Mouse (Mus musculus) brain, embryonic 14.5 days (tissue): ENCODE data around the gene Ccdc12. TPM values are rescaled to one million over a fixed set of nuclear protein-coding genes. Genes with fewer than 3 reads are reported as not detected.
A peak's percentile ranks its signal among the peaks of the same experiment; 100 is the strongest.

Experiments used
- DNase-seq: peaks from one replicate; pipeline ENCODE4 v3.0.0-alpha.2; 2011; ENCODE audit warnings: low read depth
- CTCF ChIP-seq: fragments of 200-500 bp; IDR thresholded peaks from 2 replicates; pipeline ENCODE4 v1.5.1; 2012; ENCODE audit warnings: inconsistent platforms, mild to moderate bottlenecking, moderate library complexity, borderline replicate concordance; ENCODE audit not compliant: insufficient read depth, insufficient read length; ENCODE audit errors: extremely low read depth
- POLR2A ChIP-seq: fragments of 200-500 bp; IDR thresholded peaks from 2 replicates; pipeline ENCODE4 v1.6.1; 2012; ENCODE audit warnings: mild to moderate bottlenecking, inconsistent platforms, borderline replicate concordance; ENCODE audit not compliant: poor library complexity, insufficient read depth, insufficient read length, severe bottlenecking; ENCODE audit errors: extremely low read depth
- polyA plus RNA-seq: library from polyadenylated mRNA; depleted of rRNA; stranded (reverse); fragments of >200 nt; gene quantifications from 2 replicates; pipeline ENCODE4 v1.2.3, GENCODE M21; 2012

The Ccdc12 gene
- polyA plus RNA-seq, 1 experiment = 76.0 TPM

DNA sequence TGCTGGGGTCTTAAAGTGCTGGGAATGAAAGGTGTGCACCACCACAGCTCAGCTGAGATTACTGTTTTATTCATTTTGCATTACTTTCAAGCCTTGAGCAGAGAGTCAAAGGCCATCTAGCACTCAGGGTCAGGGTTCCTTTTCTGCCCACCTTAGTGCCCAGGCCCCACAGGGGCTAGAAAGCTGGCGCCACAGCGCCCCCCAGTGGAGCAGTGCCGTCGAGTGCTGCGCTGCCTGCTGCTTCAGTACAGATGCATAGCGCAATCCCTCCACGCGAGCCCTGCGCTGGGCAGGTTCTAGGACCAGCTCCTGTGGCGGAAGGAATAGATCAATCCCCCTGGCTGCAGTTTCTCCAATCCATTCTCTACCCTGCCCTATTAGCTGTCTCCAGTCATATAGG is 25.1 kb upstream of the Ccdc12 start:
- no peak for TF ChIP-seq POLR2A
- TF ChIP-seq CTCF = peak; percentile 81
- DNase-seq = peak; percentile 69

DNA sequence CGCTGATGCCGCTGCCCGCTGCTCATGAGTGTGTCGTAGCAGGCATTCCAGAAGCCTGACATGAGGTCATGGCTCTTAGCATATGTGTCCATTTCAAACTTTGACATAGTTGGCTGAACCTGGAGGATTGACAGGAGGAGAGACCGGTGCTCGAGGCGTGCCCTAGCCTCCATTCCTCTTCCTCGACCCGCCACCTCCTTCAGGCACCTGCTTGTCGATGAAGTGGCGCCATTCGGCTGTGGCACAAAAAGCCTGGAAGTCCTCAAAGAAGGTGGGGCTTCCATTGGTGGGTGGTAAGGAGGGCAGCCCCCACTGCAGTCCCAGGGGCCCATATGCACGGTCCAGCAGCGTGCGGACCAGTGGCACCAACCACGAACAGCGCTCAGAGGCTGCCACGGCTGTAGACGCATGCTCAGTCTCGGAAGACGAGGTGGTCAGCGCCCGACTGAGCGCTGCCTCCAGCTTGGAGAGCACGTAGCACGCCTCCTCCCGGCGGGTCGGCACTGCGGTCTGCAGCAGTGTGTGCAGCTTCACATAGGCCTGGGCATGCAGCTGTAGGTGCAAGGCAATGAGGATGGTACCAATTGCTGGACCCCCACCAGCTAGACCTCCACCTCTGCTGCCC is 24.5 kb upstream of the Ccdc12 start:
- TF ChIP-seq POLR2A = no peak
- peak; percentile 18; the same call in 1 of the 2 replicates for TF ChIP-seq CTCF
- DNase-seq = peak; percentile 64

DNA sequence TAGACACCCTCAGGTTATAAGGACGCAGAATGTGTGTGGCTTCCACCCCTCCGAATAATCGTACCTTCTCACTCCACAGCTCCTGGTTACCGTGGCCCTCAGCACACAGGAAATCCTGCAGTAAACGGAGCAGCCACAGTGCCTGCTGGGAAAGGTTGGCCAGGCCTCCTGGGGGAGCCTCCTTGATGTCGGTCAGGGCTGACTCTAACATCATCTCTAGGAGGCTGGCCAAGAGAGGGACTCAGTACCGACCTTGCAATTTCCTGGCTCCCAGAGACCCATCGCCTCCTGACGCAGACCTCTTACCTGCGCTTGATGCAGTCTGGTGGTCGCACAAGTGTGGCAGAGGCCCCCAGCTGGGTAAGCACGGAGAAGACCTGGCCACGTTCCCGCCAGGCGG is 23.6 kb upstream of the Ccdc12 start:
- TF ChIP-seq CTCF = no peak
- no peak for TF ChIP-seq POLR2A
- DNase-seq = no peak

DNA sequence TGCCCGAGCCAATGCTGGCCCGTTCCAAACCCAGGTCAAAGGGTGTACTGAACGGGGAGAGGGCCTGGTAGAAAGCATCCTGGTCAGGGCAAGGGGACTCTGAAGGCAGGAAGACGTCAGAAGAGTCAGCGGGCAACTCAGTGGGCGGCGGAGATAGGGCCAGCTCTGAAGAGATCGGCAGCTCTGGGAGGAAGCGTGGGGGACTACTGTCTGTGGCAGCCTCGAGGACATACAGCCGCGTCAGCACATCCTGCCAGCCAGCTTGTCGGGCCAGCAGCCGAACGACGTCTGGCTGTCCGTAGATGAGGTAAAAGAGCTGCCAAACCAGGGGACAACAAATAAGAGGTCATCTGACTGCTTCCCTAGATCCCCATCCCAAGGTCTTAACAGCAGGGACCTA is 22.4 kb upstream of the Ccdc12 start:
- TF ChIP-seq CTCF (no peak), POLR2A (no peak)
- DNase-seq = no peak

DNA sequence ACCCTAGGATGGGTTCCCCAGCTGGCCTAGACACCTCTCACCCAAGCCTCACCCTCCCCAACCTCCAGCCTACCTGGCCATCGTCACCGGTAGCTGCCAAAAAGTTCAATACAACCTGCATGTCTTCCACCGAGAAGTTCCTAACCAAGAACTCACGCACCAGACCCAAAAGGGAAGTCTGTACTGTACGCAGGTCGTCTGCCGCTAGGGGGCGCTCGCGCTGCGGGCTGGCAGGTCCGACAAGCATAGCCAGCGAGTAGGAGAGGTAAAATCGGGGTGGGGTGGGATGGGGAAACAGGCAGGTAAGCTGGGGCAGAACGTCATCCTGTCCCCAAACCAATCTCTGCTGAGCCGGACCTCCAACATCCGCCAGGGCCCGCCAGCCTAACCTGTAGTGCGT is 21.1 kb upstream of the Ccdc12 start:
- TF ChIP-seq POLR2A (no peak), CTCF (peak; percentile 99)
- peak; percentile 85 for DNase-seq

DNA sequence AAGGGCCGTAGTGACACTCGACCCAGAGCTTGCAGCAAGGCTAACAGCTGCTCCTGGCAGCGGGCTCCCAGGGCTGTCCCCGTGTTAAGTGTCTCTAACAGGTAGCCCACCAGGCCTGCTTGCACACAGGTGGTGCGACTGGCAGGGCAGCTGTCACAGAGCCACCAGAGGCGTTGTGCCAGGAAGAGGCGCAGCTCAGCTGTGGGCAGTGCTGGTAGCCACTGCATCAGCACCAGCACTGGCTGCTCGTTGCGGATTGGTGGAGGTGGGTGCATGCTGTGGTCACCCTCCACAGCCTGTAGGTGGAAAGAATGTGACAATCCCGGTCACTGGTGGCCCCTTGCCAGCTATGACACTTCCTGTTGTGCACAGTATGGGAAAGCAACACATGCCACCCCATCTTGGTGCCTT is 17.7 kb upstream of the Ccdc12 start:
- DNase-seq = no peak
- TF ChIP-seq POLR2A (no peak), CTCF (no peak)

DNA sequence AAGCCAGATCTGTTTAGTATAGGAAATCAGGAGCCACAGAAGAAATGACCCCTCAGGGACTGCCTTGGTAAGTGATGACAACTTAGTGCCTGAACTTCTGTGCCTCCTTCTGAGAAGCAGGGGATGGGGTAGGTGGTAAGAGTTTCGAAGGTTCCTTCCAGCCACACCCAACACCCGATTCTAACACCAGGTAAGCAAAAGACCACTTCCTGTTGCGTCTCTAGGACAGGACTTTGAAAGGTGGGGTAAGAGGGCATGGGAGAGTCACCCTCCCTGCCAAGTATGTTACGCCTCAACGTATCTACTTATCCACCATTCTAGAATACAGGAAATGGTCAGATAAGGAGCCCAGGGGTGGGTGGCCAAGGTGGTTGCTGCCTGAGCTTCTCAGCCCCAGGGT is 15.3 kb upstream of the Ccdc12 start:
- TF ChIP-seq POLR2A (no peak), CTCF (no peak)
- no peak for DNase-seq

DNA sequence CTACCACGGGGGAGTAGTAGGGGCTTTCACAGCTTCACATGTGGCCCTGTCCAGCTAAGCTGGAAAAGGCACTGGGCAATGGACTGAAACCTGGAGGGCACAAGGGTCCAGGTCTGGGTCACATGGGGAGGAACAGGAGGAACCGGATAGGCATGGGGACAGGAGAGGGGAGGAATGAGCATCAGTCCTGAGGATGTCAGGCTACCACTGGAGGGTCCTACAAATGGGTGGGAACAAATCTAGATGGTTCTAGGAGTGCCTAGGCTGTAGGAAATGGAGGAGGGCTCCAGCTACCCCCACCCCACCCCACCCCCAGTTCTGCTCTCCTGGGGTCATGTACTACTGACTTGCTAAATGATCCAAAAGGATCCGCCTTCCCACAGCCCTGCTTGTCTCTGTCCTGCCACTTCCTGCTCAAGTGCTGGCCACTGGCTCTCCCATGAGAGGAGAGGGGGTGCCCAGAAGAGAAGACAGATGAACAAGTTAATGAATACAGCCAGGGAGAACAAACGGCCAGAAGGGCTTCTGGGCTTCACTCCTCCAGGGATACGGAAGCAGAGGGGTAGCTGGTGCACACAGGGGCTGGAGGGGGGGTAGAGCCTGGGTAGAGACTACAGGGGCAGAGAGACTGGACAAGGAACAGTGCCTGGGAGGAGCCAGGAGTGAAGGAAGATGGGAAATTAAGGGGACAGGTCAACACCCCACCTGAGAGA is 13.3 kb upstream of the Ccdc12 start:
- DNase-seq = no peak
- TF ChIP-seq CTCF (no peak), POLR2A (no peak)

DNA sequence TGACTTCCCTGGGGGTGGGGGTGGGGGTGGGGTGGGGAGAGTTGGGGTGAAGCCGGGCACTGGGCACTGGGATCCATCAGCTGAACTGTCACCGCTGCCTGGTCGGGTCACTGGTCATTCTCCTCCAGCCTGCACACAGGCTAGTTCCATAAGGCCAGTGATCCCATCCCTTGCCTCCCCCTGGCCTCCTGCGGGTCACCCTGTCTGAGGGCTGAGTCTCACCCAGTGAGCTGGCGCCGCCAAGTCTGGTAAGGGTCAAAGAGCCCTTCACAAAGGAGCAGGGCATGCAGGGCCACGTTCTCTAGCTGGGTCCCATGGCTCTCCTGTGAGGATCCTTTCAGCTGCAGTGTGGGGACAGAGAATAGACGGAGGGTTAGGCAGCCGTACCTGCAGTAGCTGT is 12.5 kb upstream of the Ccdc12 start:
- no peak for TF ChIP-seq POLR2A

DNA sequence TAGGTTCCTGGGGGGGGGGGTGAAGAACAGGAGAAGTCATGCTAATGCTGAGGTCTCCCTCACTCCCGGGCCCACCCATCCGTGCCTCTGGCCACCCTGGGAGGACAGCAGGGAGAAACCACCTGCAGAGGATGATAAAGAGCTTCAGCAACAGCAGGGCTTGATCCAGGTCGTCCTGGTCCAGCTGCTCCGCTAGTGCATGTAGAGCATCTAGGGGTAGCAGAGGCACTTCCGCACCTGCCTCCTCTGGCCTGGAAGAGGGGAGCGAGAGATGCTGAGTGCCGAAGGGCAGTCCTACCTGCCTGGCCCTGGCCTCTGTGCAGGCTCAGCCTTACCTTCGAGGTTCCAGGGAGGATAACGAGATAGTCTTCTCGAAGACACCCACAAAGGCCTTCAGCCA is 12.0 kb upstream of the Ccdc12 start:
- no peak for DNase-seq
- TF ChIP-seq POLR2A (no peak), CTCF (no peak)

More for the DNA sequence above, 12.5 kb upstream of the Ccdc12 start:
- no peak for DNase-seq

DNA sequence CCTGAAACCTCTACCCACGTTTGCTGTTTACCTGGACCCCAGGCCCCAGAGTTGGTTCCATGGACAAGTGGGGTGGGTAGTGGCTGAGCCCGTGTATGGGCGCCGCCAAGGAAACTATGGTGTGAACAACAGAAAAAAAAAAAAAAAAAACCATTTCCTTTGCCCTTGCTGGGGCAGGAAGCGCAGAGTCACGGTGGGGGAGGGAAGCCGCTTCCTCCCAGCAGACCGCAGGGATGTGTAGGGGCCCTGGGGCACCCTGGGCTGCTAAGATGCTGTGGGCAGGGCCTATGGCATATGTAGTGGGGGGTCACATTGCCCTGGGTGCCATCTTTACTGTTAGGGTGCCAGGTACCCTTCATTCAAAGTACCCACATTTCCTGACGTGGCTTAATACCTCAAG is 11.1 kb upstream of the Ccdc12 start:
- no peak for DNase-seq
- TF ChIP-seq CTCF (no peak), POLR2A (no peak)

DNA sequence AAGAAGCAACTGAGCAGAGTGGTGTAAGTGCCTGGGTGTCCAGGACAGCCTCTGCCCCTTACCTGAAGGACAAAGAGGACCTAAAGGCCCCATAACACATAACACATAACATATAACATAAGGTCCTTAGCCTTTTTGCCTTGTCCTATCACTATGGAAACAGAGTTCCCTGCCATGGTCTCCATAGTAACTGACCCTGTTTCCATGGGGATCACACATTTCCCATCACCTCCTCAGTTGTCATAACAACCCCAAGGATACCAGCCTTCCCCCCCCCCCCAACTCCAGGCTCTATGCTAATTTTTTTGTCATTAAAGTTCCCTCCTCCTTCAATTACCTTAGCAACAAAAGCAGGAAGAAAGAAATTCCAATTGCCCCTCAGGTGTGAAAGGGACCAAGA is 6.5 kb upstream of the Ccdc12 start:
- peak; percentile 87 for DNase-seq
- no peak for TF ChIP-seq CTCF
- no peak for TF ChIP-seq POLR2A

DNA sequence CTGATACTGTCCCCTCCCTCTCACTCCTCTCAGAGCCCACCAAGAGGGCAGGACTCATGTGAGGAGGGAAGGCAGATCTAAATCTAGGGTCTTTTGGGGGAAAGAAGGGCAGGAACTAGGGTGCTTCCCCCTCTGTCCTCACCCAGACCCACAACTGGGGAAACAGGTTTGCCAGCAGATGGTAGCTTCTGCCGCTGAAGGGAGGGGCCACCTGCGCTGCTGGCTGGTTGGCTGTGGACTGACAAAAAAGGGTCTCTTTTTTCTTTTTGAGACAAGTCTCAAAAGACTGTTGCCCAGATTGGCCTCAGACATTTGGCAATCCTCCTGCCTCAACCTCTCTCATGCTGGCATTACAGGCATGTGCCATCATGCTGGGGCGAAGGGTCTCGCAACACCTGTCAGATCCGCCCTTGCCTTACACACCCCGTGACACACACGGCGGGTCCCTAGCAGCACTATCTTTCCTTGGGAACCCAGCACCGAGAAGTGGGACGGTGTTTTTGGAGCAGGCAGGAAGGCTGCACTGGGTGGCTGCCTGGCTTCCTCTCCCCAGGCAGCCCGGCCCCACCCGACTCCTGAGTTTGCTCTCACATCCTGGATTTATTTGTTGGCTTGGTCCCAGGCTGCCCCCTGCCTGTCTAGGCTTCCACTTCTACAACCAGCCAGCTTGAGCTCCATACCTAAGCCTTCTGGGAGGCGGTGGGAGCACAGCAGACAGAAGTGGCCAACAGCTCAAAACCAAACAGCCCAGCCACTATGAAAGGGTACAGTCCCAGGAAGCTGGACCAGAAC is 4.2 kb upstream of the Ccdc12 start:
- no peak for DNase-seq
- TF ChIP-seq POLR2A = no peak
- TF ChIP-seq CTCF = no peak
